Mouse (Mus musculus): Measurements from ENCODE around the gene Loxl1. TPM values are rescaled to one million over a fixed set of nuclear protein-coding genes. Genes with fewer than 3 reads are reported as not detected.

Loxl1 gene
- total RNA-seq (2021) = 1 to 10 TPM; 2.1 to 2.7 TPM

GRCm38 (mm10) chr9:58312944-58313359, at the start of gene Loxl1:
Loxl1 (minus strand) TSS chr9:58313186.
- DNase-seq (ENCODE audit: low spot score in 2 of 2) = no peak
- intact Hi-C loops (cut with DNase I) = no loop called here

- intact Hi-C loops (cut with DNase I) = no loop called here
- DNase-seq (ENCODE audit: low spot score in 2 of 2) = no peak
These were observed 49.0 kb upstream of the Loxl1 start for GRCm38 (mm10) chr9:58361956-58362355.

DNA sequence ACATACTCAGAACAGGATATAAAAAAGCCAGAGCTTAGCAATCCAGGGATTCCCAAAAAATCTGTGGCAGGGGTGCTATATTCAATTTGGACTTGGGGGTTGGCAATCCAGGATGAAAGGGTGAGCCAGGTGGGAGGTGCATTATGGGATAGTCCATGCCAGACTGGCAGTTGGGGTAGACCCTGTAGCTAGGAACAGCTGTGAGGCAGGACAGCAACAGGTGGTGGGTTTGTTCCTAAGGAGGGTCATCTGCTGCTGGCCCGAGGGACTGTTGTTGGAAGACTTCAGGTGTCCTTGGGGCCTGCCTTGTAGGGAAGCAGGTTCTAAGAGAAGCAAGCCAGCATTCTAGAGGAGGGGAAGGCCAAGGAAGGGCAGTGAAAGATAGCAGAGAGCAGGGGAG, 48.4 kb upstream of the Loxl1 start:
- DNase-seq (ENCODE audit: low spot score in 2 of 2) = no peak
- intact Hi-C loops (cut with DNase I) = no loop called here

DNA sequence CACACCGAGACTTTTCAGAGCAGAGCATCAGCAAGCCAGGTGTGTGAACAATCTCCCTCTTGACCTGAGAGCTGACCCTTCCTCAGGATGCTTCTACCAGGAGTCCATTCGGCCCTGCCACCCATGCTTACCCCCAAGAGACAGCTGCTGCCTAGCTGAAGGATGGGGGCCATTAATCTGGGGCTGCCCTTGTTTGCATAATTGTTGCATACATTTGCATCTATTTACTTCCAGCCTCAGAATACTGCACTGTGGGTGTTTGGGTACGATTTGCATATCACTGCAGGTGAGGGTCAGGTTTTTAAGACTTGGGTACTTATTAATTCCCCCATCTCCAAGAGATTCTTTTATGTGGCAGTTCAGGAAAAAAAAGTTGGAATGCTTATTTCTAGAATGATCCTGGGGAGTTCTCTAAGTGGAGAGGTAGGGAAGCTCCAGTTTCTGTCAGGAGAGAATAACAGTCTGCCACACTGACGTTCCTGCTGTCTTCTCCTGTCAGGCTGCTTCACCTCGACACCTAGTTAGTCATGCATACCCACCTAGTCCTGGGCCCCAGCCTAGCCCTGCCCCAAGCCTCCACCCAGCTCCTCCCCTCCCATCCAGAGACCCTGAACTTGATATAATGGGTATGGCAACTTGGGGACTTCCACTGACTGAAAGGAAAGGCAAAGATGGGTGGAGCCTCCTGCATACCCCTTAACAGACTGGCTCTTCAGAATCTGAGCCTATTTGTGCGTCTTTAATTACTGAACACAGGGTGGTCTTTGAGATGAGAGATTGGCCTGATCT, 42.5 kb upstream of the Loxl1 start:
- no peak for DNase-seq (ENCODE audit: low spot score in 2 of 2)
- intact Hi-C loops (cut with DNase I) = no loop called here

DNA sequence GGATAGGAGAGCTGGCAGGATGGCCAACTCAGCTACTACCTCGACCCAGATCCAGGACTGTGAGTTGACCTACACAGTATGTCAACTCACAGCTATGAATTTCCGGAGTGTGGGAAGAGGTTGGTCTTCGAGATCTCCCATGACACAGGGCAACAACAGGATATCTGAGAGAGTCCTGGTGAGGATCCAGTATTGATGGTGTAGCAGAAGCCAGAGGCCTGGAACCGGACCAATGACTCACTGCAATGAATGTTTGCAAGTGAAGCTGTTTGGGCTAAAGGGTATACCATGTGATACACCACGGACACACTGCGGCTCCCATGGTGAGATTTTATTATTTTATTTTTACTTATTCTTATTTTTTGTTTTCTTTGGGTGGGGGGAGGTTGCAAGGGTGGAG, 41.7 kb upstream of the Loxl1 start:
- intact Hi-C loops (cut with DNase I) = no loop called here
- no peak for DNase-seq (ENCODE audit: low spot score in 2 of 2)

DNA sequence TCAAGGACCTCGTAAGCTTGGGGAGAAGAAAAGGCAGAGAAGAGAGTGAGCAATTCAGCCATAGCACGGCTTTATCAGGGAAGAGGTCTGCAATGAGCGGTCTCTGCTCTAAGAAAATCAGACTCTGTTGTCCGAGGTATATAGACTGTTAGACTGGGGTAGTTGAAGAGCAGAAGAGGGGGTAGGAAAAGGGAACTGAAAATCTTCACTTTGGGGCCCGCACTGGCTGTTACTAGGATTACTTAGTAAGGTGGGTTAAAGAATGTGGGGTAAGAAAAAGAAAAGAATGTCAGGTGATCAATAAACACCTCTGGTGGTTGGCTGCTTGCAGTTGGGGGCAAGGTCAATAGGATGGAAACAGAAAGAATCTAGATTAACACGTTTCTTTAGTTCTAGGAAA, 40.2 kb upstream of the Loxl1 start:
- no peak for DNase-seq (ENCODE audit: low spot score in 2 of 2)
- intact Hi-C loops (cut with DNase I) = no loop called here

DNA sequence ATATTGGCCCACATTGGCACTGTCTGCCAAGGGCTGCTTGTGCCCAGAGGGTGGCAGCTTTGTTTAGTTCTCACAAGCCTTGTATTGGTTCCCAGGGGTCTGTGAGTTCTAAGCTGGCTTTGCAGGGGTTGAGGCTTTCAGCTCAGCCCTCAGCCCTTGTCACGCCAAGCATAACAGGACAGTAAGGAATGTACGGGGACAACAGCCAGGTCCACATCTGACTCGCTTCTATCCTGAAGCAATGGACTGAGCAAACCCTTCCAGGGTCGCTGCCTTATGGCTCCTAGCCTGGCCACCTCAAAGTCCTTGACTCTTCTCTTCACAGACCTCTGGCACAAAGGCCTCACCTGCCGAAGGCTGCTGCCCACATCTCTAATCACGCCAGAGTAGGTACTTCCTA, 34.8 kb upstream of the Loxl1 start:
- intact Hi-C loops (cut with DNase I) = no loop called here
- DNase-seq (ENCODE audit: low spot score in 2 of 2) = no peak

- intact Hi-C loops (cut with DNase I) = no loop called here
- DNase-seq (ENCODE audit: low spot score in 2 of 2) = no peak
These were observed 33.5 kb upstream of the Loxl1 start for GRCm38 (mm10) chr9:58346498-58346897.

DNA sequence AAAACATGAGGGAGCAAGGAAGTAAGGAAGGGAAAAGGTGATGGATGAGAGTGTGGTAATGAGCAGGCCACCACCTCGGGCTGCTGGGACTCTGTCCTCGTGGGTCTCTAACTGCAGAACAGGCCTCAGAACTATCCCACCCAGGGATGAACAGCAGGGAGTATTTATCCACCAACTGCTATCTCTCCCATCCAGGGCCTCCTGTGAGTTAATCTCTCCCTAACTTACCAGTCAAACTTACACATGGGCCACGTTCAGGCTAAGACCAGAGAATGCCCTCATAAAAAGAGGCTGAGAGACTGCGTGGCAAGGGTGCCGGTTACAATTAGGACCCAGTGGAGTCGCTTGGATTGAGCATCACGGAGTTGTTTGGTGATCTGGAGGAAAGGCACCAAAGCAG, 33.0 kb upstream of the Loxl1 start:
- intact Hi-C loops (cut with DNase I) = no loop called here

GRCm38 (mm10) chr9:58341795-58342194, 28.8 kb upstream of the Loxl1 start:
- no peak for DNase-seq (ENCODE audit: low spot score in 2 of 2)
- intact Hi-C loops (cut with DNase I) = no loop called here

More for the DNA sequence above, 33.0 kb upstream of the Loxl1 start:
- DNase-seq (ENCODE audit: low spot score in 2 of 2) = no peak

DNA sequence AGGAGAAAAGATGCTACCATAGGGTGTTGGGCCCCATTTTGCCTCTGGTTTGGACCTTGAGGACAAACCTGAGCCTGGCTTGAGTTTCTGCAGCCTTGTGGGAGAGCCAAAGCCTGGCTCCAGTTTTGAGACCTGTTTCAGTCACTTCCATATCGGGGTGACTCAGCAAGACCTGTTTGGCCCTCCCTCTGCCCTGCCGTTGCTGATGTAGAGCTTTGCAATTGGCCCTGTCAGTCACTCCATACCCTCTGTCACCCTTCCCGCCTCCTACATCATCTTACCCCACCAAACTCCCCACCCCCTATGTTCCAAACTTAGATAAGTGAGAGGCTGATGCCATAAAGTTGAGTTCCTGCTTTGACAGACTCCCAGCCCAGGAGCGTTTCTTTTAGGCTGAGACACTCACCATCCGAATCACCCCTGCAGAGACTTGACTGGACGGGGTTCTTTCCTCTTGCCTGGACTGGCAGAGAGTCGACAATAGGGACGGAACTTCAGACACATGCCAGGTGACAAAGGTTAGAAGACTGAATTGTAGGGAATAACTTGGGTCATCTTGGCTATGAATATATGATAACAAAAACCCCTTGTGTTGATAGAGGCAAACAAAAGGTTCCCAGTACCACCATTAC, 23.8 kb upstream of the Loxl1 start:
- intact Hi-C loops (cut with DNase I) = no loop called here
- no peak for DNase-seq (ENCODE audit: low spot score in 2 of 2)

DNA sequence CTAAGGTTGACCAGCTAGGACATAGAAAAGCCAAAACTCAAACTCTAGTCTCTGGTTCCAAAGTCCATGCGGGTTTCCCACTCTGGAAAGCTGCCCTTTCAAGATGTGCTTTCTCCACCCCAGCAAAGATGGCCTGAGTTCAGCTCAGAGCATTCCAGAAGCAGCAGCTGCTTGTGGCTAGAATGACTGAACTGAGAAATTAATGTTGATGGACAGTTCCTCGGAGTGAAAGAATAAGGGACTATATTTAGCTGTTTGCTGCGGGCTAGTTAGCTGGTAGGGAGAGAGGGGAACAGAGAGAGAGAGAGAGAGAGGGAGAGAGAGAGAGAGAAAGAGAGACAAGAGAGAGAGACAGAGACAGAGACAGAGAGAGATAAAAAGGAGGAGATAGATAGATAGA, 18.3 kb upstream of the Loxl1 start:
- intact Hi-C loops (cut with DNase I) = loop anchor here (2.0 to 5.0 kb wide), 3 partner anchors 36 to 196 kb away; partner anchors contain the start of gene Insyn1

GRCm38 (mm10) chr9:58330293-58330692, 17.3 kb upstream of the Loxl1 start:
- intact Hi-C loops (cut with DNase I) = loop anchor here (1.0 to 5.0 kb wide), 4 partner anchors 37 to 205 kb away; partner anchors contain the start of gene Insyn1
- DNase-seq (ENCODE audit: low spot score in 2 of 2) = peak; percentile 56 to 63

More for the DNA sequence above, 18.3 kb upstream of the Loxl1 start:
- DNase-seq (ENCODE audit: low spot score in 2 of 2) = no peak

- intact Hi-C loops (cut with DNase I) = no loop called here
- no peak for DNase-seq (ENCODE audit: low spot score in 2 of 2)
These were observed 14.4 kb upstream of the Loxl1 start for GRCm38 (mm10) chr9:58327382-58327781.

DNA sequence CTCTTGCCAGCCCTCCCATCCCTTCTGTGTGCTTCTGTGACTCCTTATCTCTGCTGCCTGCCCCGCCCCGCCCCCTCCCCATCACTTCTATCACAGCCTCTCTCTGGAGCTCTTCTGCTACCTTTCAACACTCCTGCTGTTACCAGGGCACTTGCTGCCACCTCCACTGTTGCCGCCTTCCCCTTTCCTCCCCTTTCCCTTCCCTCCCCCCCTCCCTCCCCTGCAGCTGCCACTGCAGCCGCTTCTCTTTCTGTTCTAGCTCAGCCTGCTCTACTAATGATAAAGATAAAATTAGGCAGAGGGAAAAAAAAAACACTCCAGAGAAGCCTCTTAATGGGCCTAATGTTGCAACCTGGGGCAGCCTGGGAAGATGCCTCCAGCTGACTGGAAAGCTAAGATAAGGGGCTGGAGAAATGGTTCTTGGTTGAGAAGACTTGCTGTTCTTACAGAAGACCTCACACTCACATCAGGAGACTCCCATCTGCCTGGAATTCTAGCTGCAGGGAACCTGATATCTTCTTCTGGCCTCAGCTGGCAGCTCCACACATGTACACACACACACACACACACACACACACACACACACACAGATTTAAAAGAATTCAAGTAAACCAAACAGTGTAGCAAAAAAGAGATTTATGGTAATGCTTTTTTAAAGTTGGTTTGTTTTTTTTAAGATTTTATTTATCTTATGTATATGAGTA, 13.6 kb upstream of the Loxl1 start:
- intact Hi-C loops (cut with DNase I) = no loop called here
- no peak for DNase-seq (ENCODE audit: low spot score in 2 of 2)

DNA sequence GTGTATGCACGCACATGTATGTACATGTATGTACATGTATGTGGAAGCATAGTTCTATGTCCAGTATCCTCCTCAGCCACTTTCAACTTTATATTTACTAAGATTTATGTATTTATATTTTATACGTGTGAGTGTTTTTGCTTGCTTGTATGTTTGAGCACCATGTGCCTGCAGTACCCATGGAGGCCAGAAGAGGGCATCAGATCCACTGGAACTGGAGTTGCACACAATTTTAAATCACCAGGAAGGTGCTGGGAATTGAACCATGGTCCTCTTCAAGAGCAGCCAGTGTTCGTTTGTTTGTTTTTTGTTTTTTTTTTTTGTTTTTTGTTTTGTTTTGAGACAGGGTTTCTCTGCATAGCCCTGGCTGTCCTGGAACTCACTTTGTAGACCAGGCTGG, 8.7 kb upstream of the Loxl1 start:
- no peak for DNase-seq (ENCODE audit: low spot score in 2 of 2)
- intact Hi-C loops (cut with DNase I) = no loop called here

- intact Hi-C loops (cut with DNase I) = no loop called here
- DNase-seq (ENCODE audit: low spot score in 2 of 2) = no peak
These were observed 5.3 kb upstream of the Loxl1 start for GRCm38 (mm10) chr9:58318317-58318716.

DNA sequence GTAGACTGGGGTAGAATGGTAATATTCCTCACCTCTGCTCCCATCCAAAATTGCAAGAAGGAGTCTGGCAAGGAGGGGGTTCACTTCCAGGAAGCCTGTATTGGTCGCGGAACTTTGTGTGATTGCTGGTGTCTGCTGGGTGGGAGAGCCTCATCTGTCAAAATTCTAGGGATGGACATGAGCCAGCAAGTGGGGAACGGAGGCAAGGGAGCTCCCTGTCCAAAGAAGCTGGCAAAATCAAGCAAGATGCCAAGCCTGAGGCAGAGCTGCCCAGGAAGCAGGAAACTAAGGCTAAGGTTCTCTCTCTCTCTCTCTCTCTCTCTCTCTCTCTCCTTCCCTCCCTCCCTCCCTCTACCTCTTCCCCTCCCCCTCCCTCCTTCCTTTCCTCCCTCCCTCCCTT, 4.4 kb upstream of the Loxl1 start:
- intact Hi-C loops (cut with DNase I) = no loop called here
- no peak for DNase-seq (ENCODE audit: low spot score in 2 of 2)

GRCm38 (mm10) chr9:58316784-58317183, 3.8 kb upstream of the Loxl1 start:
- intact Hi-C loops (cut with DNase I) = no loop called here
- no peak for DNase-seq (ENCODE audit: low spot score in 2 of 2)

DNA sequence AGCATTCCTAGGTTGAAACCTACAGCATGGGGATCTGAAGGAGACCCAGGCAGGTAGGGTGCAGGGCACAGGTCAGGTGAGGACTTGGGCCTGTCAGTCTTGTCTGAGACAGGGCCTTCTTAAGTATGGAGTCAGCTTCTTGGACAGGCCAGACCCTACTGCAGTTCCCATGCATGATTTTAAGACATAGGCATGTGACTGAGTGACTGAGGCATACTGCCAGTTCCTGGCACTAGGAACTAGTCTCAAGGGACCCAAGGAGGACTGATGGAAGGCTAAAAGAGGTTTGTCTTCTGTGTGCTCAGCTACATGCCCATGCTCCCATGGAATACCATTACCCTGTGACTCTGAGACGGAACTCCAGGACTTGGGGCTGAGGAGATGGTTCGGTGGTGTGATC, 2.9 kb upstream of the Loxl1 start:
- intact Hi-C loops (cut with DNase I) = no loop called here

More for the DNA sequence above, 2.9 kb upstream of the Loxl1 start:
- DNase-seq (ENCODE audit: low spot score in 2 of 2) = no peak

Data from left cerebral cortex, postnatal 36 days (tissue).